Mouse (Mus musculus): ENCODE measurements around the gene Dlg1. TPM values are rescaled to one million over a fixed set of nuclear protein-coding genes. Genes with fewer than 3 reads are reported as not detected.

Dlg1 gene
- polyA plus RNA-seq, 1 experiment from 2014 or later = 33.9 TPM

- no peaks in the 10 kb centered on the region for H3K4me1 ChIP-seq (ENCODE audit: control insufficient read depth, insufficient read depth, low read length)
- no peak overlapping the region for H3K4me3 ChIP-seq (ENCODE audit: low read depth, low read length)
- DNase-seq (ENCODE audit: low spot score) = no peak
- H3K9me3 ChIP-seq (ENCODE audit: control insufficient read depth, low read length) = no peaks in the 10 kb centered on the region
- no peaks in the 10 kb centered on the region for H3K27me3 ChIP-seq (replicated peaks; ENCODE audit: control insufficient read depth, insufficient read depth, low read length)
- H3K36me3 ChIP-seq (ENCODE audit: control insufficient read depth, insufficient read depth, low read length) = peaks cover 26% of the 10 kb centered on the region
- H3K27ac ChIP-seq (replicated peaks; ENCODE audit: low read depth, low read length) = no peak overlapping the region
- no peak overlapping the region for H3K9ac ChIP-seq (ENCODE audit: low read depth, low read length)
- no peak overlapping the region for H3K4me2 ChIP-seq (ENCODE audit: low read depth, low read length)
- no peak for ATAC-seq (ENCODE audit: low read depth)
These were observed 24.5 kb downstream of the Dlg1 start for GRCm38 (mm10) chr16:31687766-31688165.

- Histone ChIP-seq H3K4me1 (ENCODE audit: control insufficient read depth, insufficient read depth, low read length) (peaks cover 19% of the 10 kb centered on the region), H3K27me3 (replicated peaks; ENCODE audit: control insufficient read depth, insufficient read depth, low read length) (no peaks in the 10 kb centered on the region), H3K27ac (replicated peaks; ENCODE audit: low read depth, low read length) (0 out of 2 replicates have a peak overlapping the region, but pooled peaks have one; percentile 28), H3K9ac (ENCODE audit: low read depth, low read length) (no peak overlapping the region), H3K4me2 (ENCODE audit: low read depth, low read length) (peak overlapping the region; percentile 21; the same call in 1 of the 2 replicates), H3K36me3 (ENCODE audit: control insufficient read depth, insufficient read depth, low read length) (no peaks in the 10 kb centered on the region), H3K4me3 (ENCODE audit: low read depth, low read length) (no peak overlapping the region), H3K9me3 (ENCODE audit: control insufficient read depth, low read length) (no peaks in the 10 kb centered on the region)
- ATAC-seq (ENCODE audit: low read depth) = no peak
- DNase-seq (ENCODE audit: low spot score) = peak; percentile 27
- 62% methylated on average over 11 of the region's 11 CpGs for WGBS
These were observed 32.2 kb downstream of the Dlg1 start for GRCm38 (mm10) chr16:31695286-31696020.

GRCm38 (mm10) chr16:31696367-31696766, 33.1 kb downstream of the Dlg1 start:
- Histone ChIP-seq H3K9ac (ENCODE audit: low read depth, low read length) (no peak overlapping the region), H3K4me1 (ENCODE audit: control insufficient read depth, insufficient read depth, low read length) (peaks cover 19% of the 10 kb centered on the region), H3K27me3 (replicated peaks; ENCODE audit: control insufficient read depth, insufficient read depth, low read length) (no peaks in the 10 kb centered on the region), H3K9me3 (ENCODE audit: control insufficient read depth, low read length) (no peaks in the 10 kb centered on the region), H3K4me3 (ENCODE audit: low read depth, low read length) (no peak overlapping the region), H3K4me2 (ENCODE audit: low read depth, low read length) (no peak overlapping the region), H3K36me3 (ENCODE audit: control insufficient read depth, insufficient read depth, low read length) (no peaks in the 10 kb centered on the region), H3K27ac (replicated peaks; ENCODE audit: low read depth, low read length) (no peak overlapping the region)
- ATAC-seq (ENCODE audit: low read depth) = no peak
- DNase-seq (ENCODE audit: low spot score) = no peak
- WGBS = 52% methylated on average over 6 of the region's 6 CpGs

GRCm38 (mm10) chr16:31697341-31697740, 34.1 kb downstream of the Dlg1 start:
- Histone ChIP-seq H3K27ac (replicated peaks; ENCODE audit: low read depth, low read length) (no peak overlapping the region), H3K36me3 (ENCODE audit: control insufficient read depth, insufficient read depth, low read length) (no peaks in the 10 kb centered on the region), H3K9ac (ENCODE audit: low read depth, low read length) (no peak overlapping the region), H3K27me3 (replicated peaks; ENCODE audit: control insufficient read depth, insufficient read depth, low read length) (no peaks in the 10 kb centered on the region), H3K4me3 (ENCODE audit: low read depth, low read length) (no peak overlapping the region), H3K4me1 (ENCODE audit: control insufficient read depth, insufficient read depth, low read length) (peaks cover 19% of the 10 kb centered on the region), H3K4me2 (ENCODE audit: low read depth, low read length) (no peak overlapping the region), H3K9me3 (ENCODE audit: control insufficient read depth, low read length) (no peaks in the 10 kb centered on the region)
- no peak for ATAC-seq (ENCODE audit: low read depth)
- WGBS = 92% methylated on average over 4 of the region's 4 CpGs
- DNase-seq (ENCODE audit: low spot score) = no peak

- no peak overlapping the region for H3K4me2 ChIP-seq (ENCODE audit: low read depth, low read length)
- H3K9ac ChIP-seq (ENCODE audit: low read depth, low read length) = no peak overlapping the region; the same call in 1 of the 2 replicates
- ATAC-seq (ENCODE audit: low read depth) (no peak), DNase-seq (ENCODE audit: low spot score) (peak; percentile 76)
- H3K27me3 ChIP-seq (replicated peaks; ENCODE audit: control insufficient read depth, insufficient read depth, low read length) = no peaks in the 10 kb centered on the region
- no peaks in the 10 kb centered on the region for H3K36me3 ChIP-seq (ENCODE audit: control insufficient read depth, insufficient read depth, low read length)
- H3K9me3 ChIP-seq (ENCODE audit: control insufficient read depth, low read length) = no peaks in the 10 kb centered on the region
- no peak overlapping the region for H3K4me3 ChIP-seq (ENCODE audit: low read depth, low read length)
- no peak overlapping the region for H3K27ac ChIP-seq (replicated peaks; ENCODE audit: low read depth, low read length)
- H3K4me1 ChIP-seq (ENCODE audit: control insufficient read depth, insufficient read depth, low read length) = no peaks in the 10 kb centered on the region
- 10% methylated on average over 2 of the region's 2 CpGs for WGBS
These were observed 42.0 kb downstream of the Dlg1 start for GRCm38 (mm10) chr16:31705213-31705612.

- Histone ChIP-seq H3K9me3 (ENCODE audit: control insufficient read depth, low read length) (no peaks in the 10 kb centered on the region), H3K4me2 (ENCODE audit: low read depth, low read length) (no peak overlapping the region), H3K4me3 (ENCODE audit: low read depth, low read length) (no peak overlapping the region), H3K4me1 (ENCODE audit: control insufficient read depth, insufficient read depth, low read length) (no peaks in the 10 kb centered on the region), H3K9ac (ENCODE audit: low read depth, low read length) (no peak overlapping the region), H3K36me3 (ENCODE audit: control insufficient read depth, insufficient read depth, low read length) (no peaks in the 10 kb centered on the region), H3K27ac (replicated peaks; ENCODE audit: low read depth, low read length) (no peak overlapping the region), H3K27me3 (replicated peaks; ENCODE audit: control insufficient read depth, insufficient read depth, low read length) (no peaks in the 10 kb centered on the region)
- WGBS = 92% methylated on average over 3 of the region's 3 CpGs
- DNase-seq (ENCODE audit: low spot score) (no peak), ATAC-seq (ENCODE audit: low read depth) (no peak)
These were observed 42.7 kb downstream of the Dlg1 start for GRCm38 (mm10) chr16:31705904-31706303.

GRCm38 (mm10) chr16:31707326-31707725, 44.1 kb downstream of the Dlg1 start:
- H3K9me3 ChIP-seq (ENCODE audit: control insufficient read depth, low read length) = no peaks in the 10 kb centered on the region
- 74% methylated on average over 3 of the region's 3 CpGs for WGBS
- no peak for ATAC-seq (ENCODE audit: low read depth)

GRCm38 (mm10) chr16:31722991-31723390, 59.7 kb downstream of the Dlg1 start:
- 96% methylated on average over 1 of the region's 1 CpGs for WGBS
- DNase-seq (ENCODE audit: low spot score) = no peak
- ATAC-seq (ENCODE audit: low read depth) = no peak

More at GRCm38 (mm10) chr16:31707326-31707725, 44.1 kb downstream of the Dlg1 start:
- DNase-seq (ENCODE audit: low spot score) = no peak
- no peak overlapping the region for H3K4me3 ChIP-seq (ENCODE audit: low read depth, low read length)
- no peaks in the 10 kb centered on the region for H3K36me3 ChIP-seq (ENCODE audit: control insufficient read depth, insufficient read depth, low read length)
- H3K27me3 ChIP-seq (replicated peaks; ENCODE audit: control insufficient read depth, insufficient read depth, low read length) = no peaks in the 10 kb centered on the region
- no peaks in the 10 kb centered on the region for H3K4me1 ChIP-seq (ENCODE audit: control insufficient read depth, insufficient read depth, low read length)
- no peak overlapping the region for H3K4me2 ChIP-seq (ENCODE audit: low read depth, low read length)
- no peak overlapping the region for H3K27ac ChIP-seq (replicated peaks; ENCODE audit: low read depth, low read length)
- H3K9ac ChIP-seq (ENCODE audit: low read depth, low read length) = no peak overlapping the region

GRCm38 (mm10) chr16:31724121-31724520, 60.9 kb downstream of the Dlg1 start:
- no peak overlapping the region for H3K4me3 ChIP-seq (ENCODE audit: low read depth, low read length)
- H3K36me3 ChIP-seq (ENCODE audit: control insufficient read depth, insufficient read depth, low read length) = no peaks in the 10 kb centered on the region
- no peak overlapping the region for H3K9ac ChIP-seq (ENCODE audit: low read depth, low read length)
- no peaks in the 10 kb centered on the region for H3K9me3 ChIP-seq (ENCODE audit: control insufficient read depth, low read length)
- DNase-seq (ENCODE audit: low spot score) = peak; percentile 66
- WGBS = 13% methylated on average over 1 of the region's 1 CpGs
- H3K27me3 ChIP-seq (replicated peaks; ENCODE audit: control insufficient read depth, insufficient read depth, low read length) = no peaks in the 10 kb centered on the region
- no peak overlapping the region for H3K4me2 ChIP-seq (ENCODE audit: low read depth, low read length)
- H3K27ac ChIP-seq (replicated peaks; ENCODE audit: low read depth, low read length) = no peak overlapping the region
- ATAC-seq (ENCODE audit: low read depth) = peak; percentile 53; the same call in 1 of the 2 replicates
- H3K4me1 ChIP-seq (ENCODE audit: control insufficient read depth, insufficient read depth, low read length) = no peaks in the 10 kb centered on the region

More at GRCm38 (mm10) chr16:31722991-31723390, 59.7 kb downstream of the Dlg1 start:
- no peak overlapping the region for H3K4me2 ChIP-seq (ENCODE audit: low read depth, low read length)
- no peak overlapping the region for H3K9ac ChIP-seq (ENCODE audit: low read depth, low read length)
- no peaks in the 10 kb centered on the region for H3K9me3 ChIP-seq (ENCODE audit: control insufficient read depth, low read length)
- no peaks in the 10 kb centered on the region for H3K36me3 ChIP-seq (ENCODE audit: control insufficient read depth, insufficient read depth, low read length)
- H3K4me3 ChIP-seq (ENCODE audit: low read depth, low read length) = no peak overlapping the region
- H3K27ac ChIP-seq (replicated peaks; ENCODE audit: low read depth, low read length) = no peak overlapping the region
- H3K4me1 ChIP-seq (ENCODE audit: control insufficient read depth, insufficient read depth, low read length) = no peaks in the 10 kb centered on the region
- H3K27me3 ChIP-seq (replicated peaks; ENCODE audit: control insufficient read depth, insufficient read depth, low read length) = no peaks in the 10 kb centered on the region

Measured in embryonic facial prominence, embryonic 14.5 days (tissue).